Mouse (Mus musculus): ENCODE results near the gene Ccm2. TPM values are rescaled to one million over a fixed set of nuclear protein-coding genes. Genes with fewer than 3 reads are reported as not detected.

Ccm2 gene
- total RNA-seq, 2 experiments from 2014 or later: 22.7 to 43.6 TPM

DNA sequence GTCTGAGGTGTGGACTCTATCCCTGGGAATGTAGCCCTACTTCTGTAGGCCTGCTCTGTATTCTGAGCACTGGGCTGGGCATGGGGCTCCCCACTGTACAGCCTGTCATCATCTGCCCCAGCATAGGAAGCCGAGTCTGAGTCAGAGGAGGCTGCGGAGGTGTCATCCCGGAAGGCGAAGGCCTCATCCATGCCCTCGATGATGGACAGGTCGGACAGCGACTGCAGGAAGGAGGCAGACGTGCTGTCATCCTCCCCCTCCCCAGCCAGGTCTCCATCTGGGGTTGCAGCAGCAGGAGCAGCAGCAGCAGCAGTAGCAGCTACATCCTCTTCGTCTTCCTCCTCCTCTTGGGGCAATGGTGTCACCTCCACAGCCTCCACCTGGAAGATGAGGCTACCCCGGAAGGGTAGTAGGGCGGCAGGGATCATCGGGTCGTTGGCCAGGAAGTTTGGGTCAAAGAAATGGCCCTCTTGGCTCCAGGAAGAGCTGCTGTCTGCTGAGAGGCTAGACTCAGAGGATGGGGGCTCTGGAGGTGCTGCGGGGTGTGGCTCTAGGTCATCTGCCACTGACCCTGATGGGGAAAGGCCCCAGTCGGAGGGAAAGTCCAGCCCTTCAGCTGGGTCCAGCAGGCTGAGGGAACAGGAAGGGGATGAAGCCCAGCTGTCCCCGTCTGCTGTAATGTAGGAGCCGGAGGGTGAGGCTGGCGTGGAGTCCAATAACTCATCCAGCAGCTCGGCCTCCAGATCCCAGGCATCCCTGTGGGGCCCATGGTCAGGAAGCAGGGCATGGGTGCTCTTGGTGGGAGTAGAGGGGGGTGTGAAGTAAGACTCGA, 55.2 kb downstream of the Ccm2 start:
- ATAC-seq (replicated peaks; ENCODE audit: poor library complexity): no peak

DNA sequence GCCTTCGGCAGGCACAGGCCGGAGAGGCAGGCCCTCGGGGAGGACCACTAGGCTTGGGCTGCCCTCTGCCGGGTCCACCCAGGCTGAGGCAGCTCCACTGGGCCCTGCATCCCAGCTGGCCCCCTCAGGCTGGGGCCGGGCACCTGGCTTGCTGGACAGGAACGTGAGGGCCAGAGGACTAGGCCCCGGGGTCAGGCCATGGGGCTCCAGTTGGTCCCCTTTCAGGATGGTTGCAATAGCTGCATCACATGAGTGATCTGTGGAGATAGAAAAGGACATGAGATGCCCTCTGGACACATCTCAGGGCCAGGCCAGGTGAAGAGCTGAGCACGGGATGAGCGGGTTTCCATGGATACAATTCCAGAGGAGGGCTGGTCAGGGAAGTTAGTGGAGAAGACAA, 56.0 kb downstream of the Ccm2 start:
- ATAC-seq (replicated peaks; ENCODE audit: poor library complexity): no peak

DNA sequence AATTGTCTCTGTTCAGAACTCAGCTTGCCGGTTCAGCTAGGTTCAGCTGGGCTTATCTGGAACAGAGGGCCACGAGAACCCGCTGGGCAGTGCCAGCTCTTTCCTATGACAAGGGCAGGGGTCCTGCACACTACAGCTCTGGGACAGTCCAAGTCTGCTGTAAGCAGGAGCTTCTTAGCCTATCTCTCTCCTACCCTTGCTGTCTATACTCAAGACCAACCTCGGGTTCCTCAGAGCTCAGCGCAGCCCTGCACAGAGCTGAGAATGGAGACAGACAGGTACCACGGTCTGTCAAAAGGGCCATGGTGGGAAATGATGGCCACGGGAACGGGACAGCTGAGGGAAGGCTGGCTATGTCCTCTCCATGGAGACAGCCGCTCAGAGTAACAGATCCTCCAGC, 56.5 kb downstream of the Ccm2 start:
- no peak for ATAC-seq (replicated peaks; ENCODE audit: poor library complexity)

DNA sequence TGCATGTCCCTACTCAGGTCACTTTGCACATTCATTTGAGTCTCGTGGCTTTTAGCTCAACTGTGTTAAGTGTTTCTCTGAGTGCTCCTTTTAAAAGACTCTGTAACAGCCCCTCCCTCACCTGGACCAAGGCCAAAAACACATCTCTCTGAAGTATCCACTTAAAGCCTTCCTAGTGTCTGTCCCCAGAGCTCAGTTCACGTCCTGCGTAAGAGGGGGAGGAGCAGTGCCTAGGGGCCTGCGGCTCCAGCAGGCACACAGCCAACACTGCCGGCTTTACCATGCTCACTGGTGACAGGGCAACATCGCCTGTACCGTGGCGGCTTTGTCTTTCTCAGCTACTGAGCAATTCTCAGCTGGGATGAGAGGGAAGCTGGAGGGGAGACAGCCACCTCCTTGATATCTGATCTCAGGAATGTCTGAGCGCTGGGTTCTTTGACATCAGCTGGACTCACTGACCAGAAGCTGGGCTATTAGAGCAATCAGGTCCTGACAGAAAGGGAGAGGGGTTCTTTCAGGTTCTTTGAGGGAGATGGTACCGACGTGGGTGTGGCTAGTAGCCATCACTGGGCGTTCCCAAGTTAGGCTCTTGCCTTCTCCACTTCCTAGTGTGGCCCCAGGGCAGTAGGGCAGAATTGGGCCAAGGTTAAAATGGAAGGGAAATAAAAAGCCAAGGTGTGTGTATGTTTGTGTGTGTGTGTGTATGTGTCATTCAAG, 57.4 kb downstream of the Ccm2 start:
- ATAC-seq (replicated peaks; ENCODE audit: poor library complexity): peak; percentile 56

DNA sequence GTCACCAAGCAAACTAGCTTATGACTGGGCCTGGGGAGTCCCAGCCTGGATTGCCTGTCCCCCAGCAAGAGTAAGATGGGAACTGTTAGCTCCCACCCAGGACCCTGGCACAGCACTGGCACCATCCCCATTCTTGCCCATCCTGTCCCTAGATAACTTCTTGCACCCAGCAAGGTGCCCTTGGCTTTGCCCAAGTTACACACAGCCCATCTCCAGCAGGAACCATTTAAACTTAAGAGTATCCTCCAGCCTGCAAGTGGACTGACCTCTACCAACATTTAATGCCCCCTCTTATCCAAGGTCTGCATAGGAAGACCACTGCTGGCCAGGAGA, 57.9 kb downstream of the Ccm2 start:
- ATAC-seq (replicated peaks; ENCODE audit: poor library complexity): no peak

DNA sequence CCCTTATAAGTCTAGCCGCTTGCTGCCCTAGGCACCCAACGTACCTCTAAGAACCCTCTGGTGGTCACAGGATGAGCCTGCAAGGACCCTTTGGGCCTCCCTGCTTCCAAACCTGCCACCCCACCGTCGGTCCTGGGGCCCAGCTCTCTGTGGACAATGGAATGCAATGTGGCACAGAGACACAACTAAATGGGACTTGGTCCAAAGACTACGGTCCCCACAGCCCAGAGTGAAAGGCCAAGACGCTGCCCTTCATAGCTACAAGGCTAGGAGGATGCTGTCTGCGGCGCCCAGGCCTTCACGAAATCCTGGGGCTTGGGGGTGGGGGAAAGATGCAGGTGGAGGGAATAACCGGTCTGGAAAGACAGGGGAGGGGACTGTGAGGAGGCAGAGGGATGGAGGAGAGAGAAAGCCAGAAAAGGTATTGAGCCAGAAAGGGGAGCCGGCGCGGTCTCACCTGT, 58.4 kb downstream of the Ccm2 start:
- ATAC-seq (replicated peaks; ENCODE audit: poor library complexity): no peak

DNA sequence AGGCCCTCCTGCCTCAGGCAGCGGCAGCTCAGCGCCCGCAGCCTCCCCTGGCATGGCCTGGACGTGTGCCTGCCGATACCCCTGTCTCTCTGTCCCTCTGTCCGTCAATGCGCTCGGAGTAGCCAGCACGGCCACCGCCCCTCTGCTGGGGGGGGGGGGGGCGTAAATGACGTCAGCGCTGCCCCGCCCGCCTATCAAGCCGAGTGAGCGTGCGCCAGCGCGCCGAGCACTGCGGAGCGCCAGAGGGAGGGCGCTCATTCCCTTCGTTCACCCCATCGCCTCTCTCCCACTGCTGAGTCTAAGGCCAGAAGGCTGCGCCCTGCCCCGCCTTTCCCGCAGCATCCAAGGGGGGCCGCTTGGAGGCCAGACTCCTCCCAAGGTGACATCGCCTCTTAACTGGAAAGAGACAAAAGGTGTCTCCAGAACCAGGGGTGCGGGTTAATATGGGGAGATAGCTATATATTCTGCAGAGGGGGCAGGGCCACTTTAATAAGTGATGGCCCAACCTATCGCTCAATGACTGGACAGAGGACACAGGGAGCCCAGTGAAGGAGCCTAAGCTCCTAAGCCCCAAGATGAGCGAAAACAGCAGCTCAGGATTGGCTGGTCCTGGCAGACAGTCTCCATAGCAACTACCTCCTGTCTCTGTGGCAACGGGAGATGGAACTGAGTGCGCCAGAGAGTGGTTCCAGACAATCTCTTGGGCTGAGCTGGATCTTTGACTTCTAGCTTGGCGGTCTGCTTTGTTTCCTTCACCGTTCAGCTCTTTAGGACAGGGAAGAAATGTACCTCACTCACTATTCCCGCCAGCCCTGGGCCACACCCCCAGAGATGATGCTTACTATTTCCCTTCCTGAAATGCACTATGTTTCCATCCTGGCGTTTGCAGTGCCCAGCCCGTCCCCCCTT, 59.1 kb downstream of the Ccm2 start, which contains the start of gene Nacad:
Gene Nacad, minus strand, starts transcription at position 563 of the 909 bp plus-strand sequence.
- ATAC-seq (replicated peaks; ENCODE audit: poor library complexity): peak; percentile 32

DNA sequence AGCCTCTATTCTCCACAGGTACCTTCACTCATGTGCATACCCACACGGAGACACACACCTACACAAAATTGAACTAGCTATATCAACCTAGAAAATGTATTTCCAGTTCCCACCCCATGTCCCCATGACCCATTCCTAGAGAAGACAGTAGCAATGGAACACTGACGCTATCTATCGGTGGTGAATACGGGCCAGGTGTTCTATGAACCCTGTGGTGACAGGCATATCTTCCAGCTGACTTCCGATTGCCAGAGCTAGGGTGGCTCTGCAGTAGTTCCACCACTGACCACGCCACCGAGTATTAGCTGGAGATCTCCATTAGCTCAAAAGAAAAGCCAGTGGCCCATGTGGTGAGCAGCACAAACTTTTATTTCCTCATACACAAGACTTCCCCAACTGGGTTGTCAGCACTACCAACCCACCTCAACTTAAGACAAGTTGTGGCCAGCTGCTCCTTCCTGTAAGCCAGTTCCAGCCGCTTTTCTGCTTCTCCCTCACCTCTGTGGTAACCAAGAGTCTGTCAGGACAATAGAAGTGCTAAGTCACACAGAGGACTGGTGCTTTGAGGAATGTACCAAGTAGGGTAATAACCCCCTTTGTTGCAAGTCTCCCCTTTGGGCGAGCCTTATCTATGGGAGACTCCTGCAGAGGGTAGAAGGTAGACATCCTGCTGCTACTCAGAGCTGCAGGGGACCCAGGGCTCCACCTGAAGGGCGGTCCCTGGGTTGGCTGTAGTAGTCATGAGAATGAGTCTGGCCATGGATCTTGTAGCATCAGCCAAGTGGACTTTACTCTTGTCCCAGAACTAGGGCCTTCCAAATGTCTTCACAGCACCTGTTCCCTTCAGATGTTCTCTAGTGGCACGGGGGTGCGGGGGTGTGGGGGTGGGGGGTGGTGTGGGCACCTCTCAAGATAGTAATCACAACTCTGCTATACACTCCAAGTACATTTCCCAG, 68.8 kb downstream of the Ccm2 start:
- peak; percentile 89 for ATAC-seq (replicated peaks; ENCODE audit: poor library complexity)

DNA sequence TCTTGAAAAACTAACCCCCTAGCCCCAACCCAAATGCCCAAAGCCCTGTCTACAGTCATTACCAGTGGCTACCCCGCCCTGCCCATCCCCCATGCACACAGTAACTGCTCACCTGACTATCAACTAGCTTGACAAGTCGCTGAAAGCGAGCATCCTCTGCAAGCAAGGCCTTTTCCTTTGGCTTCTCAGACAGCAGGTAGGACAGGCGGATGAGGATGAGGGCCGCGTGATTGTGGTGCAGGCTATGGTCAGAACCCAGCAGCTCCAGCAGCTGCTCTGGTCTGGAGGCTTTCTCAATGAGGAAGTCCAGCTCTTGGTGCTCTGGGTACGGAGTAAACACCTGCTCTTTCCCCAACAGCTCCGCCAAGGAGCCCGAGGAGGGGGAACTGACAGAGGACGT, 77.0 kb downstream of the Ccm2 start:
- peak; percentile 9; the same call in 1 of the 2 replicates for ATAC-seq (replicated peaks; ENCODE audit: poor library complexity)

DNA sequence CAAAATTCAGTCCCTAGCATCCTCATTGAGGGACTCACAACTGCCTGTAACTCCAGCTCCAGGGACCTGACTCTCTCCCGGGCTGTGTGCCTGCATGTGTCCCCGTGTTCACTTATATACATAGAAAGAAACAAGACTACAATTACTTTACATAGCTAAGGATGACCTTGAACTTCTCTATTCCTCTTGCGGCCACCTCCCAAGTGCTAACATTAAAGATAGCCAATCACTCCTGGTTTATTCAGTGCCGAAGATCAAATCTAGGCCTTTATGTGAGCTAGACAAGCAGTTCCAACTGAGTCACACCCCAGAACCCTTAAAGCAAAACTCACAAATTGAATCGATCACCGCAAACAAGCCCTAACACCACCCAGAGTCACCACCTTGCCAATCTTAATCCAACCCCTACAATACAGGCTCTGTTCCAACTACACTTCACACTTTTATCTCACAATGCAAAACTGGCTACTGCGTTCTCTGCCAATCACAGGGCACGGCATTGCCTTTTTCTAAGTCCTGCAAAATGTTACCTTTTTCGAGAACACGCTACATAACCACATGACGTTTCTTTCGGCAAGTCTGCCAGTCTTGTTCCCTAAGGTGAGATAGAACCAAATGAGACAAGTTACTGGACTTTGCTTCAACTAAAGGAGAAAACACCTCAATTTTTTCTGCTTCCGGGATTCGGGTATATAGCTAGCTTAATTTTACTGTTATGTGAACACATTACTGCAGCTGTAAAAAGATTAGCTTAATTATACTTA, 78.1 kb downstream of the Ccm2 start:
- ATAC-seq (replicated peaks; ENCODE audit: poor library complexity): 0 out of 2 replicates have a peak, but pooled peaks have one; percentile 11

DNA sequence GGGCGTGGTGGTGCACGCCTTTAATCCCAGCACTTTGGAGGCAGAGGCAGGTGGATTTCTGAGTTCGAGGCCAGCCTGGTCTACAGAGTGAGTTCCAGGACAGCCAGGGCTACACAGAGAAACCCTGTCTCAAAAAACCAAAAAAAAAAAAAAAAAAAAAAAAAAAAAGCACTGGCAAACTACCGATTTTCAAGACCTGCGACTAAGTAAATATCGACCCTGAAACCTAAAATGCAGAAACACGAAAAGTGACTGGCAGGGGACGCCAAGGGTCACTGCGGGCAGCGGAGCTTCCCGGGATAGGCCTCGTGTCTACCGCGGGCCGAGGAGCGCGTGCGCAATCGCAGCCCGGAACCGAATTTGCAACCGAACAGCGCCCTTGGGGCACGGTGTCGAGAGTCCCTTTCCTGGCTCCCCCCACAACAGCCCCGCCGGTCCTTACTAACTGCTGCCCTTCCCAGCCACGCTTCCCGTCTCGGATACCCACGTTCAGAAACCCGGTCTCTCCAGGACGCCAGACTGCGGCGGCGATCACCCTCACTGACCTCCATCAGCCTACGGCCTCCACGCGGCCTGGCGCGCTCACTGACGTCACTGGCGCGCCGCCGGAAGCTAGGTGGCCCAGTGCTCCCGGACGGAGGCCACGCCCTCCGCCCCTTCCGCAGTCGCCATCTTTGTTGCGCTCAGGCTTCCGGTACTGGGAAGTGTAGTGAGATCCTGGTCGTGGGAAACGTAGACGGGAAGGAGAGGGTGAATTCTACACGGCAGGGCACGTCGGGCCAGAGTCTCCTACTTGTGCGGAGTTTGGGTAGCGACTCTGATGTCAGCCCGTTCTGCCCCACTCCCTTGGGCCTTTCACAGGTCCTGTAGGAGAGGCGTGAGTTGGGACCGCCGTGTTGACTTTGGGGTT, 79.0 kb downstream of the Ccm2 start, which contains the start of gene Tbrg4:
Gene Tbrg4, minus strand, starts transcription at position 590 of the 910 bp plus-strand sequence.
- peak; percentile 74 for ATAC-seq (replicated peaks; ENCODE audit: poor library complexity)

DNA sequence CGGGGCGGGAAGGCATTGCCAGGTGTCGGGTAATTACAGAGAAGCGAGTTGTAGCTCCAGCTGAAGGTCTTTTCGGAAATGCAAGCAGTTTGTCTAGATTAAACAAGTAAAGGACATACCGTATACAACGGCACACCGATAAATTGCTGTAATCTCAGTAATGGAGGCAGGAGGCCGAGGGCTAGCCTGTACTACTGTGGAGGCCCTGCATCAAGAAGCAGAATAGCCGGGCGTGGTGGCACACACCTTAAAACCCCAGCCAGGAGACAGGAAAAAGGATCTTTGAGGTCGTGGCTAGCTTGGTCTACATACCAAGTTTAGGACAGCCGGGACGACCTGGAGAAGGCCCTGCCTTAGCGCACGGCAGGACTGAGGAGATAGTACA, 79.7 kb downstream of the Ccm2 start:
- no peak for ATAC-seq (replicated peaks; ENCODE audit: poor library complexity)

DNA sequence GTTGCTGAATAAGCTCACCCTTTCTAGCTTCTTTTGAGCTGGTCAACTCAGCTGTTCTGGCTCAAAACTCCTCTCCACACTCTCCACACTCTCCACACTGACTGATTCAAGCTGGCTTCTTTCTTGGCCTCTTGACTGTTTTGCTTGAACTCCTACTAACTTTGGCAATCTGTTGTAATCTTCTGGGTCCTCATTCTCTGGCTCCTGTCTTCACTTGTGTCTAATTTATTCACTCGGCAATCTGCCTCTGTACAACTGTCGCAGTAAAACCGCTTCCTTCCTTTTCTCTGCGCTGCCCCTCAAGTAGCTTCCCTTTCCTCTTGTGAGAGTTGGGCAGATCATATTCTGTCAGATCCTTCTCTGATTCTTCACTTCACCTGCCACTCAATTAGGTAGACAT, 81.0 kb downstream of the Ccm2 start:
- ATAC-seq (replicated peaks; ENCODE audit: poor library complexity): peak; percentile 36

DNA sequence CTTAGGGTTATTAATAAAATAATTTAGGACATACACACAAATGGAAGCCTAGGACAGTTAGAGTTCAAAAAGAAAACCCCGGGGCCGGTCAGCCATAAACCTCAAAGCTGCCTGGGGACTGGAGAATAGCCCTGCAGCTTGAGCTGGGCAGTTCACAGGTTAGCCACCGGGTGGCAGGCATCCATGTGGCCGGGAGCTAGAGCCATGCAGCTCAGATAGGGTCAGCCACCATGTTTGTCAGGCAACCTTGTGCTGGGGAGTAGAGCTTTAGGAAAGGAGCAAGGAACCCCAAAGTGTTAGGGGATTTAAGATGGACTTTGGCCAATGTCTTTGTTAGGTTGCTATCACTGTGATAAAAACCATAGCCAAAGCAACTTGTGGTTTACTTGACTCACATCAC, 81.9 kb downstream of the Ccm2 start:
- ATAC-seq (replicated peaks; ENCODE audit: poor library complexity): peak; percentile 38

DNA sequence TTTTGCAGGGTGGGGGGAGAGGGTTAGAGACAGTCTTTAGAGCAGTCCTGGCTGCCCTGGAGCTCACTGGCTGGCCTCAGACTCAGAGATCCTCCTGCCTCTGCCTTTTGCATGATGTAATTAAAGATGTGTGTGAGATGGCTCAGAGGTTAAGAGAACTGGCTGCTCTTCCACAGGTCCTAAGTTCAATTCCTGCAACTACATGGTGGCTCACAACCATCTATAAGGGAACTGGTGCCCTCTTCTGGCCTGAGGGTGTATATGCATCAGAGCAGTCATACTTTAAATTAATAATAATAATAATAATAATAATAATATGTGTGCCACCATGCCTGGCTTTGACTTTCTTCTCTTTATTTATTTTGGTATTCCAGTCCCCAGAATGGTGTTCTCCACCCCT, 83.0 kb downstream of the Ccm2 start:
- no peak for ATAC-seq (replicated peaks; ENCODE audit: poor library complexity)

DNA sequence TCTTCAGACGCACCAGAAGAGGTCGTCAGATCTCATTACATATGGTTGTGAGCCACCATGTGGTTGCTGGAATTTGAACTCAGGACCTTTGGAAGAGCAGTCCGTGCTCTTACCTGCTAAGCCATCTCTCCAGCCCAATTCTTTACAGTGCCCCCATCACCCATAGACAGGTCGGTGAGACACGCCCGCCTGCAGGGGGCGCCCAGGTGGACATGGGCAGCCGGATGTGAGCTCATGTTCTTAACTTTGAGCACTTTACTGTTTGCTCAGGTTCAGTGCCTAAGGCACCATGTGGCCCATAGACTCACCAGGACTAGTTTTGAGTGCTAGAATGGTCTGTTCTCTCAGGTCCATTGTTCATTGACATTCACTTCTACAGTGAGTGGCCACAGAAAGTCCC, 89.5 kb downstream of the Ccm2 start:
- ATAC-seq (replicated peaks; ENCODE audit: poor library complexity): peak; percentile 58; the same call in 1 of the 2 replicates

DNA sequence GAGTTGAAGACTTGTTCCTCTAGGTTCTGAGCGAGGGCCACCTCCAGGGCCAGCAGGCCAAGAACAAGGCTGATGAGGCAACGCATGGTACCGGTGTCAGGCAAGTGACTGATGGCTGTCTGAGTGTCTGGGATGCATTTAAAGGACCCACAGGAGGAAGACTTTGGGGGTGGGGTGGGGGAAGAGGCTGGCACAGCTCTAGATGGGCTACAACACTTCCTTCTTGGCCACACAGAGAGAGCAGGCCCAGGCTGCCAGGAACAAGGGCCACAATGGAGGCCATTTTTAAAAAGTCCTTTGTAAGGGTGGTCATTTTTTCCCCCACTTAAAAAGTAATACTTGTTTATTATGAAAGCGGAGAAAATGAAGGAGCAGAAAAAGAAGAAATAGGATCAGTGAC, 91.8 kb downstream of the Ccm2 start, which contains the start of gene Wap:
Gene Wap, minus strand, starts transcription at position 101 of the 400 bp plus-strand sequence.
- no peak for ATAC-seq (replicated peaks; ENCODE audit: poor library complexity)

DNA sequence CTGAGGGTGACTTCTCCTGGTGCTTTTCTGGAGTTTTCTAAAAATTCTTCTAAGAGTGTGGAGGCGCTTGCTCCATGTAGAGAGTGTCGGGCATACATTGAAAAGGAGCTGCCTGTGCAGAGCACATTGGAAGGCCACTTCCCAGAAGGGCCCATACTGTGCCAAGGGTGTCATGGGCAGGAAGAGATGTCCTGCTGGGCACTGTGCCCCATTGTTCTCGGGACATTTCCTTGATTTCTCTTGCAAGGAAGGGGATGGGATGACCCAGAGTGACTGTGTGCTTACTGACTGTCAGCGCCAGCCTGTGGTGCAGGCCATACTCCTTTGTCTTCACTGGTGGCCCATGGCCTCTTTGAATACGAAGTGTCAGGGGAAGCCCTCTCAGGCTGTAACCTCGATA, 92.4 kb downstream of the Ccm2 start:
- no peak for ATAC-seq (replicated peaks; ENCODE audit: poor library complexity)

All from megakaryocyte progenitor cell, adult 5-6 weeks (primary cell).